ENCODE assay signal across 28 mouse cellular contexts in the genomic region with DNA sequence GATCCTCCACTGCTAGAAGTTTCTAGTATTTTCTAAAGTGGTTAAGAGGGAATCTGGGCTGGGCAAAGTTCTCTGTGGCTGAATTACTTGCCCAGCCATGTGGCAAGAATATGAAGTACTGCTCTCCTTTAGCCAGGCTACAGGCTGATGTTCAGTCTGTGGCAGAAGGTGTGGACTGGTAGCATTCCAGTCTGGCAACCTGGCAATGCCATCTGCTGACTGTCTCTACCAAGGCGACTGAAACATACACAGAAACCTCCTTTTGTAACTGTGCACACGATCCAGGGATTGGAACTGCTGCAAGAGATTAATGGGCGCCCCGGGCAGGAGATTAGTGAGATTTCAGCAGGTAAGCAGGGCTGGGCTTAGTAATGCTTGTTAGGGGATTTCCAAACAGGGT.
A peak's percentile ranks its signal among the peaks of the same experiment; 100 is the strongest.
DNase-seq lines count a peak whose midpoint lies in the region; TF ChIP-seq lines count a peak whose summit lies in the region.
"Had no signal": no experiment of that assay in that cellular context is flagged by ENCODE, and none has a peak within 500 bp of the region (broad histone marks: within the 10 kb centered on the region; RNA-seq: fewer than 3 reads in every experiment).

No protein-coding gene starts in this region.

- H3K27ac ChIP-seq in limb, embryonic 10.5 days: no peak overlapping the region
- no peak overlapping the region for H3K27ac ChIP-seq in hindbrain, embryonic 10.5 days
- H3K27ac ChIP-seq: embryonic facial prominence, embryonic 13.5 days; forebrain, embryonic 12.5 days; hindbrain, embryonic 14.5 days; left cerebral cortex, adult 2 months; limb, embryonic 13.5 days; lung, embryonic 15.5 days; midbrain, embryonic 10.5 days; neural tube, embryonic 12.5 days had no signal

- H3K4me3 ChIP-seq in limb, embryonic 10.5 days: no peak overlapping the region
- no peak overlapping the region for H3K4me3 ChIP-seq in hindbrain, embryonic 10.5 days
- H3K4me3 ChIP-seq: embryonic facial prominence, embryonic 13.5 days; erythroblast, embryonic 14.5 days; forebrain, embryonic 12.5 days; heart, embryonic 12.5 days; left cerebral cortex, adult 2 months; limb, embryonic 13.5 days; lung, embryonic 15.5 days; midbrain, embryonic 10.5 days; myocyte; neural tube, embryonic 12.5 days had no signal

- TF ChIP-seq POLR2A in brain, embryonic 14.5 days (IDR thresholded peaks at IDR 0.05; ENCODE audit: borderline replicate concordance, extremely low read depth, insufficient read depth, insufficient read length, poor library complexity, severe bottlenecking): no peak

- H3K36me3 ChIP-seq in limb, embryonic 10.5 days: no peaks in the 10 kb centered on the region
- no peaks in the 10 kb centered on the region for H3K36me3 ChIP-seq in hindbrain, embryonic 10.5 days
- H3K36me3 ChIP-seq: embryonic facial prominence, embryonic 13.5 days; forebrain, embryonic 12.5 days; heart, embryonic 12.5 days; limb, embryonic 13.5 days; lung, embryonic 15.5 days; midbrain, embryonic 10.5 days; neural tube, embryonic 12.5 days had no signal

- TF ChIP-seq CTCF in brain, embryonic 14.5 days (IDR thresholded peaks at IDR 0.05; ENCODE audit: borderline replicate concordance, extremely low read depth, insufficient read depth, insufficient read length): no peak

- no peaks in the 10 kb centered on the region for H3K9me3 ChIP-seq in limb, embryonic 10.5 days (replicated peaks)
- H3K9me3 ChIP-seq in hindbrain, embryonic 10.5 days: no peaks in the 10 kb centered on the region
- H3K9me3 ChIP-seq: embryonic facial prominence, embryonic 13.5 days; forebrain, embryonic 12.5 days; heart, embryonic 12.5 days; limb, embryonic 13.5 days; lung, embryonic 15.5 days; midbrain, embryonic 10.5 days; neural tube, embryonic 12.5 days had no signal

- H3K27me3 ChIP-seq in limb, embryonic 10.5 days (ENCODE audit: low read depth, poor library complexity, severe bottlenecking): no peaks in the 10 kb centered on the region
- no peaks in the 10 kb centered on the region for H3K27me3 ChIP-seq in hindbrain, embryonic 10.5 days (ENCODE audit: insufficient read depth, poor library complexity, severe bottlenecking)
- H3K27me3 ChIP-seq: embryonic facial prominence, embryonic 13.5 days; forebrain, embryonic 12.5 days; heart, embryonic 12.5 days; limb, embryonic 13.5 days; lung, embryonic 15.5 days; neural tube, embryonic 12.5 days had no signal

- DNase-seq in cerebellum, postnatal 36 days: peak; percentile 2 to 7
- no peak for DNase-seq in cerebellum, adult 11-12 months
- DNase-seq in kidney, adult 9 months: peak; percentile 4
- no peak for DNase-seq in kidney, postnatal 4 days
- DNase-seq in brain, embryonic 14.5 days (ENCODE audit: low read depth): peak; percentile 5
- peak; percentile 10 for DNase-seq in limb, embryonic 10.5 days (ENCODE audit: low spot score)
- no peak for DNase-seq in hindbrain, embryonic 10.5 days (ENCODE audit: low spot score)
- DNase-seq: adrenal gland, adult 8-10 months; B cell, adult 2 months; embryo, embryonic 11 days; forebrain, postnatal 0 days; heart, adult 18-20 months; heart, postnatal 4 days; kidney, adult 8-10 months; kidney, postnatal 14 days; right cerebral cortex, postnatal 14 days; thymus, postnatal 4 days had no signal

- H3K4me1 ChIP-seq in limb, embryonic 10.5 days: no peaks in the 10 kb centered on the region
- H3K4me1 ChIP-seq in hindbrain, embryonic 10.5 days (replicated peaks): no peaks in the 10 kb centered on the region
- H3K4me1 ChIP-seq: embryonic facial prominence, embryonic 13.5 days; forebrain, embryonic 12.5 days; heart, embryonic 12.5 days; limb, embryonic 13.5 days; lung, embryonic 15.5 days; midbrain, embryonic 10.5 days; neural tube, embryonic 12.5 days had no signal

- WGBS in limb, embryonic 10.5 days: 84% methylated on average over 4 of the region's 4 CpGs
- WGBS in hindbrain, embryonic 10.5 days: 89% methylated on average over 4 of the region's 4 CpGs

Comparison
In these comparisons a context has a peak if more than half of its experiments do, and no peak if none do; other contexts are left out.
1. DNase-seq: peak in cerebellum, postnatal 36 days (2 of 2), kidney, adult 9 months (single experiment), brain, embryonic 14.5 days (single experiment) and limb, embryonic 10.5 days (single experiment); none in cerebellum, adult 11-12 months (single experiment), kidney, postnatal 4 days (0 of 2) and hindbrain, embryonic 10.5 days (single experiment).